Mouse (Mus musculus) R1 (cell line): ENCODE results near the gene Dcst2.

ENCODE experiments used
- DNase-seq: peaks from one replicate; pipeline ENCODE4 v3.0.0-alpha.2; 2018; ENCODE audit warnings: low read depth, low spot score

The Dcst2 gene

GRCm38 (mm10) chr3:89360237-89360636 is 1.5 kb upstream of the Dcst2 start:
- no peak for DNase-seq

- DNase-seq = peak; percentile 42
Measured at GRCm38 (mm10) chr3:89364631-89365030, 2.9 kb downstream of the Dcst2 start.

GRCm38 (mm10) chr3:89365153-89365485 is 3.3 kb downstream of the Dcst2 start, which contains the start of gene Dcst1:
Gene Dcst1 (minus strand): TSS chr3:89365253.
- no peak for DNase-seq

- DNase-seq = no peak
Measured at GRCm38 (mm10) chr3:89365486-89366414, 4.0 kb downstream of the Dcst2 start.

- peak; percentile 44 for DNase-seq
Measured at GRCm38 (mm10) chr3:89367338-89367737, 5.6 kb downstream of the Dcst2 start.

- DNase-seq = peak; percentile 82
Measured at GRCm38 (mm10) chr3:89373581-89374231, 11.9 kb downstream of the Dcst2 start.

GRCm38 (mm10) chr3:89377831-89378230 is 16.1 kb downstream of the Dcst2 start:
- DNase-seq = no peak

- peak; percentile 92 for DNase-seq
Measured at GRCm38 (mm10) chr3:89378394-89379067, 16.8 kb downstream of the Dcst2 start.

GRCm38 (mm10) chr3:89379388-89380131 is 17.8 kb downstream of the Dcst2 start:
- DNase-seq = peak; percentile 64

- DNase-seq = no peak
Measured at GRCm38 (mm10) chr3:89380291-89380690, 18.5 kb downstream of the Dcst2 start.

GRCm38 (mm10) chr3:89380711-89381110 is 18.9 kb downstream of the Dcst2 start:
- no peak for DNase-seq

GRCm38 (mm10) chr3:89381233-89381632 is 19.5 kb downstream of the Dcst2 start:
- no peak for DNase-seq

- DNase-seq = peak; percentile 96
Measured at GRCm38 (mm10) chr3:89382033-89382882, 20.5 kb downstream of the Dcst2 start.

GRCm38 (mm10) chr3:89382950-89383349 is 21.2 kb downstream of the Dcst2 start:
- peak; percentile 91 for DNase-seq

- no peak for DNase-seq
Measured at GRCm38 (mm10) chr3:89383651-89384255, 22.0 kb downstream of the Dcst2 start.

- DNase-seq = no peak
Measured at GRCm38 (mm10) chr3:89384331-89385076, 22.7 kb downstream of the Dcst2 start.

GRCm38 (mm10) chr3:89385451-89385850 is 23.7 kb downstream of the Dcst2 start:
- no peak for DNase-seq

- no peak for DNase-seq
Measured at GRCm38 (mm10) chr3:89386438-89387420, 25.0 kb downstream of the Dcst2 start.
